Mouse (Mus musculus) hindbrain, postnatal 0 days (tissue): ENCODE data around the gene Dnajb4. TPM values are rescaled to one million over a fixed set of nuclear protein-coding genes. Genes with fewer than 3 reads are reported as not detected.
A peak's percentile ranks its signal among the peaks of the same experiment; 100 is the strongest.

Experiments
- ATAC-seq: fragments of 200-750 bp; cut with Nextera tagmentation; 2 replicates; pipeline ENCODE4 v1.8.0; 2017; ENCODE audit warnings: mild to moderate bottlenecking, moderate TSS enrichment, moderate library complexity
- DNase-seq: peaks from one replicate; pipeline ENCODE4 v3.0.0-alpha.2; 2015; ENCODE audit warnings: low spot score
- H3K27ac ChIP-seq: fragments of 300-500 bp; sonication (generic); 2 replicates; pipeline ENCODE4 v1.5.1; 2014; ENCODE audit warnings: mild to moderate bottlenecking
- H3K27me3 ChIP-seq: fragments of 300-500 bp; sonication (generic); 2 replicates; pipeline ENCODE4 v1.6.1; 2014; ENCODE audit warnings: low read length, mixed read lengths; ENCODE audit not compliant: insufficient read depth
- H3K36me3 ChIP-seq: fragments of 300-500 bp; sonication (generic); 2 replicates; pipeline ENCODE4 v1.6.1; 2014; ENCODE audit warnings: low read length, mixed read lengths; ENCODE audit not compliant: insufficient read depth
- H3K4me1 ChIP-seq: fragments of 300-500 bp; sonication (generic); 2 replicates; pipeline ENCODE4 v1.6.1; 2014; ENCODE audit warnings: antibody characterized with exemption, low read length, mixed read lengths; ENCODE audit not compliant: insufficient read depth
- H3K4me2 ChIP-seq: fragments of 300-500 bp; sonication (generic); 2 replicates; pipeline ENCODE4 v1.6.1; 2014; ENCODE audit warnings: low read depth, mild to moderate bottlenecking, low read length, moderate library complexity, mixed read lengths
- H3K4me3 ChIP-seq: fragments of 300-500 bp; sonication (generic); 2 replicates; pipeline ENCODE4 v1.5.1; 2014; ENCODE audit warnings: low read length
- H3K9ac ChIP-seq: fragments of 300-500 bp; sonication (generic); replicated peaks from 2 replicates; pipeline ENCODE4 v1.6.1; 2014; ENCODE audit warnings: mild to moderate bottlenecking, low read length, moderate library complexity, mixed read lengths
- H3K9me3 ChIP-seq: fragments of 300-500 bp; sonication (generic); 2 replicates; pipeline ENCODE4 v1.6.1; 2016; ENCODE audit warnings: low read length, mixed read lengths
- CTCF ChIP-seq: IDR thresholded peaks from 2 replicates; pipeline ENCODE4 v1.5.1; 2016; ENCODE audit warnings: antibody characterized with exemption, control low read depth, low read depth
- WGBS: fragments of 180-500 bp; shearing (Covaris S2); extraction: QIAGEN DNeasy Blood & Tissue Kit; methylation state at CpG from one replicate; pipeline ENCODE4 v1.1.7; 2014; 5-methylcytosine and 5-hydroxymethylcytosine counted together
- polyA plus RNA-seq: library from polyadenylated mRNA; unstranded; fragments of >200 nt; fragmentation: Nextera tagmentation; extraction: Ambion mirVana; gene quantifications from 2 replicates; pipeline ENCODE4 v1.2.1, GENCODE M21; 2015
- total RNA-seq: library from RNA; depleted of rRNA; stranded (reverse); fragments of >200 nt; gene quantifications from 2 replicates; pipeline ENCODE4 v1.2.3, GENCODE M21; 2014

Dnajb4 gene
- total and polyA plus RNA-seq, 2 experiments from 2014 or later = 40.8 to 47.8 TPM

DNA sequence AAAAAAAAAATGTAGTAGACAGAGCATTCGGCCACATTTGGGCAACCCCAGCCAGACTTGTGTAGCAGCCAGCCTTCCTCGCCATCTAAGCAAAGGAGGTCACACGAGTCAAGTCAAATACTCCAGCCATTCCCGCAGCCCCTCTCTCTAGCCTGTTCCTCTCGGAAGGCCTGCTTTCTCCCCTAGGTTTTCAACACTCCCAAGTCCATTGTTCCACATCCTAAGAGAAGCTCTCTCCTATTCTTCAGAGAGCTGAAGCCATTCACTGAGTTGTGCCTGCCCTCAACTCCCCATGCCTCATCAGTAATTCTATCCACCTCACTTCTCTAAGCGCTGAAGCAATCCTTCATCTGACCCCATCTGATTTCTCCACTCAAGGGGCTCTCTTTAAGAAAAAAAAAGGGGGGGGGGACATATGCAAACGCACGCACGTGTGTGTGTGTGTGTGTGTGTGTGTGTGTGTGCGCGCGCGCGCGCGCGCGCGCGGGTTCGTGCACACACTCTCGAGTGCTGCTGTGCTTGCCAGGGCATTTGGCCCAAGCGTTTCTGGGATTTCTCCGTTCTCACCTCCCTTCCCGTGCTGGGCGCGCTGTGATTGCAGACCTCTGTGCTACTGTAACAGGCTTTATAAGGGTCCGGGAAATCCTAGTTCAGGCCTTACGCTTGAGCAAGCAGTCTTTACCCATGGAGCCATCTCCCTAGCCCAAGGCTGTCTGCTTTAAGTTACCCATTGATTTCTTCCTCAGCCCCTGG is 43.2 kb downstream of the Dnajb4 start:
- Histone ChIP-seq H3K27me3 (no peaks in the 10 kb centered on the region), H3K4me1 (peaks cover 9% of the 10 kb centered on the region; the same call in 1 of the 2 replicates), H3K9ac (peak overlapping the region; percentile 13; the same call in 1 of the 2 replicates), H3K4me3 (peak overlapping the region; percentile 51), H3K9me3 (no peaks in the 10 kb centered on the region), H3K27ac (peak overlapping the region; percentile 48; the same call in 1 of the 2 replicates), H3K4me2 (peak overlapping the region; percentile 85), H3K36me3 (no peaks in the 10 kb centered on the region)
- ATAC-seq = peak; percentile 72
- no peak for TF ChIP-seq CTCF
- 13% methylated on average over 29 of the region's 29 CpGs for WGBS
- peak; percentile 80 for DNase-seq

DNA sequence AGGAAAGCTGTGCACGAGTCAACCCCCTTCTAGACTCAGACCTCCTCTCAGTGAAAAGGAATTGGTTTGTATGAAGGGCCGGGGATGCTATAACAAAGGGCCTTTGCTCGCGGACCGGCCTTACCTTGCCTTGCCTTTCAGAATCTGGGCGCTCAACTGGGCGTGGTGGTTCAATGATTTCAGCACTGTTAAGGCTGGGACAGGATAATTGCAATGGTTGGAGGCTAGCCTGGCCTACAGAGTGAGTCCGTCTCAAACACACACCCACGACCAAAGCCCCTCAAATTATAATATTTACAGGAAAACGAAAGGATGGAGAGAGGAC is 44.0 kb downstream of the Dnajb4 start, which contains the start of gene Gipc2:
Gipc2 (minus strand) TSS at position 132 of the 325 bp plus-strand sequence.
- TF ChIP-seq CTCF = no peak
- H3K27me3 ChIP-seq = no peaks in the 10 kb centered on the region
- H3K9me3 ChIP-seq = no peaks in the 10 kb centered on the region
- H3K36me3 ChIP-seq = no peaks in the 10 kb centered on the region
- H3K4me1 ChIP-seq = peaks cover 9% of the 10 kb centered on the region; the same call in 1 of the 2 replicates
- peak within 1 kb of the TSS; percentile 59 for H3K9ac ChIP-seq
- H3K4me3 ChIP-seq = peak within 1 kb of the TSS; percentile 51
- H3K4me2 ChIP-seq = peak within 1 kb of the TSS; percentile 85
- DNase-seq = no peak
- no peak for ATAC-seq
- WGBS = 9% methylated on average over 10 of the region's 10 CpGs
- peak within 1 kb of the TSS; percentile 70 for H3K27ac ChIP-seq

DNA sequence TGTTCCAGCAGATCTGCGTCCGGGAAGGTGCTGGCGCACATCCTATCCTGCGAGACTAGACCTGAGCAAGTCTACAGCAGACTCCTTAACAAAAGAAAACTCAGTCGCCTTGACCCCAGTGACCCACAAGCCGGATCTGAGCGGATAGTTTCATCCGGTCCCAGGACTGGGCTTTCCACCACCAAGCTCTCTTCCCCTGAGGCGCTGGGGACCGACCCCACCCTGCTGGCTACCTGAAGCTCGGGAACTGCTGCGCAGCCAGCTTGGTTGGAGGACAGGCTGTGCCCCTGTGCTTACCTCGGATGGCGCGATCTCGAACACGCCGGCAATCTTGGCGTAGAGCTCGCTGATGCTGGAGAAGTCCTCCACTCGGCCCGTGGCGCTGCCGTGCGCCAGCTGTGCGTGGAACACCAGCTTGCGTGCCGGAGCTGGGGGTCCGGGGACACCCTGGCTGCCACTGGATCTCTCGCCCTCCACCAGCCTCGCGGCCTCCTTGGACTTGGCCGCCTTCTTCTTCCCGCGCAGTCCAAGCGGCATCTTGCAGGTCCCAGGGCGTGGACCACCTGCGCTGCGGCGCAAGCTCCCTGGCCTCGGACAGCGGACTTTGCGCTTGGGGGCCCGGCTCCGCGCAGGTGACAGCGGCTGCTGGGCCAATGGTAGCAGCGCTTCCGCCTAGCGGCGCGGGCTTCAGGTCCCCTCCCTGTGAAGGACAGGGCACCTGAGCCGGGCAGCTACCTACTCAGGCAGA is 44.6 kb downstream of the Dnajb4 start:
- 2% methylated on average over 52 of the region's 53 CpGs for WGBS
- H3K27ac ChIP-seq = peak overlapping the region; percentile 70
- H3K4me2 ChIP-seq = peak overlapping the region; percentile 85
- TF ChIP-seq CTCF = peak; percentile 29; the same call in 1 of the 2 replicates
- peaks cover 9% of the 10 kb centered on the region; the same call in 1 of the 2 replicates for H3K4me1 ChIP-seq
- H3K9me3 ChIP-seq = no peaks in the 10 kb centered on the region
- H3K9ac ChIP-seq = peak overlapping the region; percentile 59
- no peaks in the 10 kb centered on the region for H3K36me3 ChIP-seq
- peak overlapping the region; percentile 51 for H3K4me3 ChIP-seq
- ATAC-seq (peak; percentile 73), DNase-seq (peak; percentile 75)
- no peaks in the 10 kb centered on the region for H3K27me3 ChIP-seq

DNA sequence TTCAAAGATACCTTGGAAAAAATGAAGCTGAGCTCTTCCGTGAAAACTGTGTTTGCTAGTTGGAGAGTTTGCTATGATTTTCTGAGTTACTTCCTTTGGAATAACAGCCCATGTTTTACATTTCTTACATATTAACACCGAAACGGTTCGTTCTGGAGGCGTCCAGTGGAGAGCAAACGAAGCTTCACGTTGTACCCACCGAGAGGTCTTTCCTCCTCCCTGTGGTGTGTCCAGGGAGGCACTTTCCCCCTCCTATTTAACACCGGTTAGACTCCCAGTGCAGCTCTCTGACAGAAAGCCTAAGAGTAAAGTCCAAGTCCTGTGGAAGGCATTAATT is 45.1 kb downstream of the Dnajb4 start:
- no peaks in the 10 kb centered on the region for H3K9me3 ChIP-seq
- DNase-seq (no peak), ATAC-seq (no peak)
- WGBS = 19% methylated on average over 9 of the region's 9 CpGs
- peaks cover 9% of the 10 kb centered on the region; the same call in 1 of the 2 replicates for H3K4me1 ChIP-seq
- peak overlapping the region; percentile 85 for H3K4me2 ChIP-seq
- H3K36me3 ChIP-seq = no peaks in the 10 kb centered on the region
- H3K4me3 ChIP-seq = peak overlapping the region; percentile 51
- H3K9ac ChIP-seq = peak overlapping the region; percentile 59; the same call in 1 of the 2 replicates
- no peaks in the 10 kb centered on the region for H3K27me3 ChIP-seq
- H3K27ac ChIP-seq = peak overlapping the region; percentile 70; the same call in 1 of the 2 replicates
- no peak for TF ChIP-seq CTCF

DNA sequence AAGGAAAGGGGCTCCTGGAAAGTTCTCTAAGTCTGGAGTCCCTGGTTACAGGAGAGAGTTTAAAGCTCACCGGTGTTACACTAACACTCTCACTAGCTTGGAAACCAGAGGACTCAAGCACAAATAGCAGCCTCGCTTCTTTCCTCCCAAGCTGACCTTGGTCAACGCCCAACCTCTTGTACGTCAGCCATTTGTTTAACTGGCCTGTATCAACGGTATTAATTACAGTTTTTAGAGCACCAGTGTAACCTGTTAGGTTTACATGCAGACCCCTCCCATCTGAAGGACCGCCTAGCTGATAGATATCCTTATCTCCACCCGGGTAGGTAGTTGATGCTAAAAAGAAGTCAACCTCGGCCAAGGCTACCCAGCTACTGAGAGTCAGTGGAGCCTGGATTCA is 46.8 kb downstream of the Dnajb4 start:
- no peak for TF ChIP-seq CTCF
- no peak for ATAC-seq
- no peak for DNase-seq
- Histone ChIP-seq H3K4me3 (no peak overlapping the region), H3K36me3 (no peaks in the 10 kb centered on the region), H3K27me3 (no peaks in the 10 kb centered on the region), H3K9me3 (no peaks in the 10 kb centered on the region), H3K4me2 (no peak overlapping the region), H3K4me1 (peaks cover 9% of the 10 kb centered on the region; the same call in 1 of the 2 replicates), H3K9ac (no peak overlapping the region), H3K27ac (no peak overlapping the region)
- 92% methylated on average over 8 of the region's 8 CpGs for WGBS

DNA sequence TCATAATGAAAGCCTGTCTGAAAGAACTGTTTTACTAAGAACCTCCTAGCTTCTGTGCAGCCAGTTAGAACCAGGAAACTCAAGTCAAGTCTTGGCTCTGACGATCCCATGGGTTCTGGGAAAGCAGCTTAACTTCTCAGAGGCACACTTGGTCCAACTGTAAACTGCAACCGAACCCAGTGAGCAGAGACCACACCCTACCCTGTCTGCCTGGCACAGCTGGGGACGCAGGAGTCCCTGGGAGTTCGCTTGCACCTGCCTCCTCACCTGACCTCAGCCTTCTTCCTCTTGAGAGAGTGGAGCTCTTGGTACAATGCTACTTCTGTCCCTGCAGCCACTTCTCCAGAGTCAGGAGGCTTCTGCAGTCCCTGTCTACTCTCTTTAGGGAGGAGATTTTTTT is 49.5 kb downstream of the Dnajb4 start:
- H3K36me3 ChIP-seq = no peaks in the 10 kb centered on the region
- ATAC-seq = no peak
- H3K27ac ChIP-seq = no peak overlapping the region
- H3K9ac ChIP-seq = no peak overlapping the region
- no peak overlapping the region for H3K4me2 ChIP-seq
- no peak for TF ChIP-seq CTCF
- no peaks in the 10 kb centered on the region for H3K27me3 ChIP-seq
- 65% methylated on average over 4 of the region's 4 CpGs for WGBS
- no peak for DNase-seq
- H3K9me3 ChIP-seq = no peaks in the 10 kb centered on the region
- no peak overlapping the region for H3K4me3 ChIP-seq
- H3K4me1 ChIP-seq = peaks cover 4% of the 10 kb centered on the region; the same call in 1 of the 2 replicates
